Mouse (Mus musculus) myocyte (in vitro differentiated cells): Measurements from ENCODE around the gene Cdipt.

Experiments
- CEBPB ChIP-seq: IDR thresholded peaks from 2 replicates; pipeline ENCODE4 v1.6.1; 2011; ENCODE audit warnings: mild to moderate bottlenecking, moderate library complexity; ENCODE audit not compliant: poor library complexity, insufficient read depth, severe bottlenecking
- E2F4 ChIP-seq: IDR thresholded peaks from one replicate; pipeline ENCODE4 v1.6.1; 2011; ENCODE audit warnings: mild to moderate bottlenecking, control low read depth, moderate library complexity; ENCODE audit not compliant: insufficient read depth
- MAX ChIP-seq: IDR thresholded peaks from one replicate; pipeline ENCODE4 v1.6.1; 2011; ENCODE audit warnings: low read depth, mild to moderate bottlenecking, control low read depth
- MYOD1 ChIP-seq, 3 experiments: IDR thresholded peaks; one replicate each; pipeline ENCODE4 v1.6.1; 2011; ENCODE audit warnings: control low read depth in 2 of 3, low read depth in 2 of 3, mild to moderate bottlenecking in 2 of 3, moderate library complexity in 1 of 3; ENCODE audit not compliant: insufficient read length in 2 of 3, control insufficient read depth in 1 of 3
- MYOG ChIP-seq, 3 experiments: IDR thresholded peaks; one replicate each; pipeline ENCODE4 v1.6.1; 2011; ENCODE audit warnings: control low read depth in 2 of 3, low read depth in 2 of 3, mild to moderate bottlenecking in 2 of 3; ENCODE audit not compliant: insufficient read length in 2 of 3, control insufficient read depth in 1 of 3, insufficient read depth in 1 of 3
- POLR2A ChIP-seq: IDR thresholded peaks from one replicate; pipeline ENCODE4 v1.6.1; 2011; ENCODE audit warnings: low read depth, mild to moderate bottlenecking, control low read depth, moderate library complexity; ENCODE audit not compliant: insufficient read length
- POLR2AphosphoS2 ChIP-seq: IDR thresholded peaks from one replicate; pipeline ENCODE4 v1.6.1; 2011; ENCODE audit warnings: low read depth, control low read depth; ENCODE audit not compliant: insufficient read length
- REST ChIP-seq: IDR thresholded peaks from one replicate; pipeline ENCODE4 v1.6.1; 2011; ENCODE audit warnings: mild to moderate bottlenecking, control low read depth, moderate library complexity; ENCODE audit not compliant: insufficient read depth, insufficient read length
- SRF ChIP-seq: IDR thresholded peaks from one replicate; pipeline ENCODE4 v1.6.1; 2011; ENCODE audit warnings: low read depth; ENCODE audit not compliant: control insufficient read depth, insufficient read length
- TCF12 ChIP-seq: IDR thresholded peaks from one replicate; pipeline ENCODE4 v1.6.1; 2011; ENCODE audit warnings: mild to moderate bottlenecking, control low read depth; ENCODE audit not compliant: poor library complexity, insufficient read depth, severe bottlenecking
- TCF3 ChIP-seq: IDR thresholded peaks from one replicate; pipeline ENCODE4 v1.6.1; 2011; ENCODE audit warnings: low read depth, control low read depth; ENCODE audit not compliant: insufficient read length
- USF1 ChIP-seq: IDR thresholded peaks from one replicate; pipeline ENCODE4 v1.6.1; 2011; ENCODE audit warnings: low read depth, mild to moderate bottlenecking, control low read depth, moderate library complexity

GRCm38 (mm10) chr7:127027885-127028284, 52.2 kb downstream of the Cdipt start:
- peak; percentile 24 for TF ChIP-seq POLR2A
- no peak for TF ChIP-seq MAX
- TF ChIP-seq POLR2AphosphoS2 = no peak
- TF ChIP-seq E2F4 = no peak
- peak in 1 of 3 experiments; percentile 12 for TF ChIP-seq MYOG (IDR thresholded peaks at IDR 0.05; ENCODE audit: control insufficient read depth in 1 of 3, insufficient read depth in 1 of 3, insufficient read length in 2 of 3, low read depth in 2 of 3)
- no peak for TF ChIP-seq TCF12
- no peak for TF ChIP-seq USF1
- peak in 2 of 3 experiments; percentile 14 to 54 for TF ChIP-seq MYOD1 (IDR thresholded peaks at IDR 0.05; ENCODE audit: control insufficient read depth in 1 of 3, insufficient read length in 2 of 3, low read depth in 2 of 3)
- TF ChIP-seq SRF = no peak
- no peak for TF ChIP-seq CEBPB
- no peak for TF ChIP-seq TCF3
- no peak for TF ChIP-seq REST
